Mouse (Mus musculus): ENCODE data around the gene Zcchc2. TPM values are rescaled to one million over a fixed set of nuclear protein-coding genes. Genes with fewer than 3 reads are reported as not detected.

Zcchc2 gene
- polyA plus RNA-seq, 1 experiment from 2014 or later = 2.5 TPM

GRCm38 (mm10) chr1:105982496-105983364, 7.5 kb upstream of the Zcchc2 start:
- no peaks in the 10 kb centered on the region for H3K36me3 ChIP-seq (ENCODE audit: control insufficient read depth, insufficient read depth, low read length)
- no peak overlapping the region for H3K4me3 ChIP-seq (ENCODE audit: low read depth, low read length)
- no peaks in the 10 kb centered on the region for H3K4me1 ChIP-seq (replicated peaks; ENCODE audit: control insufficient read depth, insufficient read depth, low read length)
- 82% methylated on average over 6 of the region's 6 CpGs for WGBS
- DNase-seq (ENCODE audit: low spot score) (no peak), ATAC-seq (replicated peaks; ENCODE audit: low FRiP score) (no peak)
- no peaks in the 10 kb centered on the region for H3K9me3 ChIP-seq (ENCODE audit: control insufficient read depth, low read length)
- H3K27me3 ChIP-seq (ENCODE audit: control insufficient read depth, insufficient read depth, low read length) = no peaks in the 10 kb centered on the region
- H3K27ac ChIP-seq (ENCODE audit: low read depth, low read length) = no peak overlapping the region
- no peak overlapping the region for H3K9ac ChIP-seq (ENCODE audit: low read length)
- no peak overlapping the region for H3K4me2 ChIP-seq (ENCODE audit: low read depth, low read length, severe bottlenecking)

- no peak for ATAC-seq (replicated peaks; ENCODE audit: low FRiP score)
- WGBS = 93% methylated on average over 3 of the region's 3 CpGs
- no peak overlapping the region for H3K27ac ChIP-seq (ENCODE audit: low read depth, low read length)
- no peaks in the 10 kb centered on the region for H3K9me3 ChIP-seq (ENCODE audit: control insufficient read depth, low read length)
- DNase-seq (ENCODE audit: low spot score) = no peak
- no peak overlapping the region for H3K4me2 ChIP-seq (ENCODE audit: low read depth, low read length, severe bottlenecking)
- H3K9ac ChIP-seq (ENCODE audit: low read length) = no peak overlapping the region
- no peaks in the 10 kb centered on the region for H3K27me3 ChIP-seq (ENCODE audit: control insufficient read depth, insufficient read depth, low read length)
- H3K4me1 ChIP-seq (replicated peaks; ENCODE audit: control insufficient read depth, insufficient read depth, low read length) = no peaks in the 10 kb centered on the region
- no peaks in the 10 kb centered on the region for H3K36me3 ChIP-seq (ENCODE audit: control insufficient read depth, insufficient read depth, low read length)
- H3K4me3 ChIP-seq (ENCODE audit: low read depth, low read length) = no peak overlapping the region
Observed at GRCm38 (mm10) chr1:105984172-105984571, 6.0 kb upstream of the Zcchc2 start.

- H3K9ac ChIP-seq (ENCODE audit: low read length) = no peak overlapping the region
- DNase-seq (ENCODE audit: low spot score) (no peak), ATAC-seq (replicated peaks; ENCODE audit: low FRiP score) (no peak)
- H3K27ac ChIP-seq (ENCODE audit: low read depth, low read length) = no peak overlapping the region
- H3K9me3 ChIP-seq (ENCODE audit: control insufficient read depth, low read length) = no peaks in the 10 kb centered on the region
- no peak overlapping the region for H3K4me3 ChIP-seq (ENCODE audit: low read depth, low read length)
- H3K36me3 ChIP-seq (ENCODE audit: control insufficient read depth, insufficient read depth, low read length) = no peaks in the 10 kb centered on the region
- H3K4me1 ChIP-seq (replicated peaks; ENCODE audit: control insufficient read depth, insufficient read depth, low read length) = peaks cover 7% of the 10 kb centered on the region; the same call in 1 of the 2 replicates
- no peaks in the 10 kb centered on the region for H3K27me3 ChIP-seq (ENCODE audit: control insufficient read depth, insufficient read depth, low read length)
- no peak overlapping the region for H3K4me2 ChIP-seq (ENCODE audit: low read depth, low read length, severe bottlenecking)
- WGBS = 79% methylated on average over 3 of the region's 3 CpGs
Observed at GRCm38 (mm10) chr1:105988171-105988570, 2.0 kb upstream of the Zcchc2 start.

GRCm38 (mm10) chr1:105988903-105989639, 1.1 kb upstream of the Zcchc2 start:
- no peak overlapping the region for H3K9ac ChIP-seq (ENCODE audit: low read length)
- ATAC-seq (replicated peaks; ENCODE audit: low FRiP score) (no peak), DNase-seq (ENCODE audit: low spot score) (no peak)
- peak overlapping the region; percentile 100; the same call in 1 of the 2 replicates for H3K4me2 ChIP-seq (ENCODE audit: low read depth, low read length, severe bottlenecking)
- H3K4me3 ChIP-seq (ENCODE audit: low read depth, low read length) = peak overlapping the region; percentile 81
- H3K27me3 ChIP-seq (ENCODE audit: control insufficient read depth, insufficient read depth, low read length) = no peaks in the 10 kb centered on the region
- no peaks in the 10 kb centered on the region for H3K36me3 ChIP-seq (ENCODE audit: control insufficient read depth, insufficient read depth, low read length)
- peaks cover 7% of the 10 kb centered on the region; the same call in 1 of the 2 replicates for H3K4me1 ChIP-seq (replicated peaks; ENCODE audit: control insufficient read depth, insufficient read depth, low read length)
- no peaks in the 10 kb centered on the region for H3K9me3 ChIP-seq (ENCODE audit: control insufficient read depth, low read length)
- 79% methylated on average over 14 of the region's 14 CpGs for WGBS
- H3K27ac ChIP-seq (ENCODE audit: low read depth, low read length) = no peak overlapping the region

GRCm38 (mm10) chr1:105989640-105989984, 594 bp upstream of the Zcchc2 start:
- ATAC-seq (replicated peaks; ENCODE audit: low FRiP score) (peak; percentile 23), DNase-seq (ENCODE audit: low spot score) (no peak)
- Histone ChIP-seq H3K4me3 (ENCODE audit: low read depth, low read length) (peak overlapping the region; percentile 81), H3K4me2 (ENCODE audit: low read depth, low read length, severe bottlenecking) (peak overlapping the region; percentile 100), H3K36me3 (ENCODE audit: control insufficient read depth, insufficient read depth, low read length) (no peaks in the 10 kb centered on the region), H3K4me1 (replicated peaks; ENCODE audit: control insufficient read depth, insufficient read depth, low read length) (peaks cover 7% of the 10 kb centered on the region; the same call in 1 of the 2 replicates), H3K9ac (ENCODE audit: low read length) (peak overlapping the region; percentile 66), H3K9me3 (ENCODE audit: control insufficient read depth, low read length) (no peaks in the 10 kb centered on the region), H3K27me3 (ENCODE audit: control insufficient read depth, insufficient read depth, low read length) (no peaks in the 10 kb centered on the region), H3K27ac (ENCODE audit: low read depth, low read length) (no peak overlapping the region)
- 2% methylated on average over 13 of the region's 13 CpGs for WGBS

- peak overlapping the region; percentile 73 for H3K9ac ChIP-seq (ENCODE audit: low read length)
- peak; percentile 10 for ATAC-seq (replicated peaks; ENCODE audit: low FRiP score)
- H3K4me3 ChIP-seq (ENCODE audit: low read depth, low read length) = peak overlapping the region; percentile 81
- H3K27me3 ChIP-seq (ENCODE audit: control insufficient read depth, insufficient read depth, low read length) = no peaks in the 10 kb centered on the region
- H3K9me3 ChIP-seq (ENCODE audit: control insufficient read depth, low read length) = no peaks in the 10 kb centered on the region
- peaks cover 7% of the 10 kb centered on the region; the same call in 1 of the 2 replicates for H3K4me1 ChIP-seq (replicated peaks; ENCODE audit: control insufficient read depth, insufficient read depth, low read length)
- peak; percentile 80 for DNase-seq (ENCODE audit: low spot score)
- H3K36me3 ChIP-seq (ENCODE audit: control insufficient read depth, insufficient read depth, low read length) = no peaks in the 10 kb centered on the region
- WGBS = under 1% methylated on average over 95 of the region's 104 CpGs
- peak overlapping the region; percentile 100 for H3K4me2 ChIP-seq (ENCODE audit: low read depth, low read length, severe bottlenecking)
- peak overlapping the region; percentile 76; the same call in 1 of the 2 replicates for H3K27ac ChIP-seq (ENCODE audit: low read depth, low read length)
Observed at GRCm38 (mm10) chr1:105990911-105991761, 930 bp downstream of the Zcchc2 start.

- Histone ChIP-seq H3K4me2 (ENCODE audit: low read depth, low read length, severe bottlenecking) (peak overlapping the region; percentile 100), H3K27me3 (ENCODE audit: control insufficient read depth, insufficient read depth, low read length) (no peaks in the 10 kb centered on the region), H3K9ac (ENCODE audit: low read length) (peak overlapping the region; percentile 73), H3K4me1 (replicated peaks; ENCODE audit: control insufficient read depth, insufficient read depth, low read length) (peaks cover 7% of the 10 kb centered on the region; the same call in 1 of the 2 replicates), H3K9me3 (ENCODE audit: control insufficient read depth, low read length) (no peaks in the 10 kb centered on the region), H3K27ac (ENCODE audit: low read depth, low read length) (no peak overlapping the region), H3K36me3 (ENCODE audit: control insufficient read depth, insufficient read depth, low read length) (no peaks in the 10 kb centered on the region), H3K4me3 (ENCODE audit: low read depth, low read length) (peak overlapping the region; percentile 81)
- WGBS = 25% methylated on average over 17 of the region's 17 CpGs
- no peak for DNase-seq (ENCODE audit: low spot score)
- ATAC-seq (replicated peaks; ENCODE audit: low FRiP score) = no peak
Observed at GRCm38 (mm10) chr1:105991931-105992837, 2.0 kb downstream of the Zcchc2 start.

All from forebrain, embryonic 11.5 days (tissue).